Mouse (Mus musculus) ES-E14 (cell line): ENCODE results near the gene Foxb1. TPM values are rescaled to one million over a fixed set of nuclear protein-coding genes. Genes with fewer than 3 reads are reported as not detected.

Experiments
- DNase-seq: peaks from one replicate; pipeline ENCODE4 v3.0.0-alpha.2; 2013; ENCODE audit warnings: low read depth, low spot score
- H3K27ac ChIP-seq: 2 replicates; pipeline ENCODE4 v1.5.1; 2012; ENCODE audit warnings: low read depth, mild to moderate bottlenecking, low read length, moderate library complexity, mixed read lengths; ENCODE audit not compliant: poor library complexity, insufficient read depth, severe bottlenecking
- H3K36me3 ChIP-seq: 2 replicates; pipeline ENCODE4 v1.6.1; 2012; ENCODE audit warnings: mild to moderate bottlenecking, low read length, moderate library complexity, mixed read lengths; ENCODE audit not compliant: control insufficient read depth, poor library complexity, insufficient read depth, severe bottlenecking
- H3K4me1 ChIP-seq, 2 experiments: fragments of 150-350 bp in 1 of 2; sonication (generic) in 1 of 2; 2 replicates each; pipeline ENCODE4 v1.6.1; 2012; ENCODE audit warnings: low read length in 2 of 2, mild to moderate bottlenecking in 1 of 2, mixed read lengths in 1 of 2; ENCODE audit not compliant: control insufficient read depth in 2 of 2, insufficient read depth in 2 of 2, poor library complexity in 1 of 2
- H3K4me3 ChIP-seq, 2 experiments: fragments of 150-350 bp in 1 of 2; sonication (generic) in 1 of 2; 2 replicates each; pipeline ENCODE4 v1.5.1; 2012; ENCODE audit warnings: low read length in 2 of 2, low read depth in 1 of 2, mild to moderate bottlenecking in 1 of 2, mixed read lengths in 1 of 2; ENCODE audit not compliant: insufficient read depth in 1 of 2, poor library complexity in 1 of 2, severe bottlenecking in 1 of 2
- H3K9ac ChIP-seq: 2 replicates; pipeline ENCODE4 v1.6.1; 2012; ENCODE audit warnings: low read depth, mild to moderate bottlenecking, low read length, mixed read lengths; ENCODE audit not compliant: poor library complexity, insufficient read depth, severe bottlenecking
- H3K9me3 ChIP-seq: fragments of 150-350 bp; sonication (generic); 2 replicates; pipeline ENCODE4 v1.6.1; 2012; ENCODE audit warnings: low read depth, mild to moderate bottlenecking, low read length; ENCODE audit not compliant: control insufficient read depth, insufficient read depth
- CHD2 ChIP-seq: IDR thresholded peaks from 2 replicates; pipeline ENCODE4 v1.6.1; 2014; ENCODE audit warnings: mild to moderate bottlenecking, low read depth, low read length, inconsistent platforms
- HCFC1 ChIP-seq: IDR thresholded peaks from 2 replicates; pipeline ENCODE4 v1.6.1; 2012; ENCODE audit warnings: low read length, inconsistent platforms, borderline replicate concordance; ENCODE audit not compliant: insufficient read depth
- MAFK ChIP-seq: IDR thresholded peaks from 2 replicates; pipeline ENCODE4 v1.6.1; 2014; ENCODE audit warnings: mild to moderate bottlenecking, low read depth, low read length, inconsistent platforms; ENCODE audit not compliant: insufficient read depth
- ZC3H11A ChIP-seq: IDR thresholded peaks from 2 replicates; pipeline ENCODE4 v1.6.1; 2012; ENCODE audit warnings: low read depth, mild to moderate bottlenecking, inconsistent platforms, low read length, borderline replicate concordance
- ZNF384 ChIP-seq: IDR thresholded peaks from 2 replicates; pipeline ENCODE4 v1.6.1; 2012; ENCODE audit warnings: low read depth, low read length, inconsistent platforms
- in situ Hi-C, 2 experiments: fragments of 600-800 bp; cut with MboI; formaldehyde crosslinking; loops; one replicate each; pipeline ENCODE4 v1.15.1; 2025; ENCODE audit warnings: low sequenced_read_pairs in 2 of 2, inconsistent platforms in 1 of 2; ENCODE audit not compliant: unreplicated experiment in 2 of 2
- total RNA-seq: library from RNA; depleted of rRNA; stranded (reverse); fragments of 300-350 nt; gene quantifications from 2 replicates; pipeline ENCODE4 v1.2.3, GENCODE M21; 2012

The Foxb1 gene
- total RNA-seq, 1 experiment, result not detected

DNA sequence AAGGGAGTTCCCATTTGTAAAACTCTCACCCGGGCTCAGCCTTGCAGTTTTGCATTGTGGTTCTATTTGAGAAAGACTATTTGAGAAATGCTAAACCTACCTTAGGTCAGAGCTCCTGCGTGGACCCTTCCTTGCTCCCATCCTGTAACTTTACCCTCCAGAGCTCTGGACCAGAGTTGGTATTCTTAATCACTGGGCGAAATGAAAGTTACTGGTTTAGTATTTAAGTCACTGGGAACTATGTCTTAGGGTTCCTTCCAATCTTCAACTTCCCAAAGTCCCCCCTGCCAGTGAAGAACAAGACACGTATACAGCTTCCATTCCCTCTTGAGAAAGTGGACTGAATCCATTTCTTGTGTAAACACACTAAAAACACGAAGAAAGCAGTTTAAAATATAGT is 5.6 kb downstream of the Foxb1 start:
- Histone ChIP-seq H3K4me3 (no peak overlapping the region), H3K9ac (no peak overlapping the region), H3K9me3 (no peaks in the 10 kb centered on the region), H3K27ac (no peak overlapping the region), H3K4me1 (peaks cover 0 to 4% of the 10 kb centered on the region in 2 experiments; a peak in 1 of 4 replicates), H3K36me3 (no peaks in the 10 kb centered on the region)
- in situ Hi-C loops, result no loop called here
- no peak for DNase-seq
- TF ChIP-seq ZC3H11A (no peak), HCFC1 (no peak), CHD2 (no peak), ZNF384 (no peak), MAFK (no peak)

DNA sequence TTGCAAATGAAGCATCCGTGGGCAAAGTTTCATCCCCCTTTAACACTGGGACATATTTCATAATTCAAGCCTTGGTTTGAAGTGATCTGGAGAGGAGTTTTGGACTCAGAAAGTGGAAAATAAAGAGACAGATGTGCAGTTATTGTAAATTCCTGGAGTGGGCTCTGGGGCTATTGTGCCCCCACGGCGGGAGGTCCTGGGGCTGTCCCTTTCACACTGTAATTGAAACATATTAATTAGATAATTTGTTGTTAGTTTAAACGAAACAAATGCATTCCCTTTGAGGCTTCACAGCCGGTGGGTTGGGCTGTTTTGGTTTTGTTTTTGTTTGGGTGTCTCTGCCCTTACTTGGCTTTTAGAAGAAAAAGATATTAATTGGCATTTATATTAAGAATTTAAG is 6.0 kb downstream of the Foxb1 start:
- in situ Hi-C loops, result no loop called here
- Histone ChIP-seq H3K9ac (no peak overlapping the region), H3K4me3 (no peak overlapping the region), H3K36me3 (no peaks in the 10 kb centered on the region), H3K9me3 (no peaks in the 10 kb centered on the region), H3K27ac (no peak overlapping the region), H3K4me1 (peaks cover 0 to 4% of the 10 kb centered on the region in 2 experiments; a peak in 1 of 4 replicates)
- TF ChIP-seq CHD2, result no peak
- no peak for TF ChIP-seq ZNF384
- no peak for TF ChIP-seq MAFK
- no peak for TF ChIP-seq HCFC1
- no peak for TF ChIP-seq ZC3H11A
- no peak for DNase-seq

DNA sequence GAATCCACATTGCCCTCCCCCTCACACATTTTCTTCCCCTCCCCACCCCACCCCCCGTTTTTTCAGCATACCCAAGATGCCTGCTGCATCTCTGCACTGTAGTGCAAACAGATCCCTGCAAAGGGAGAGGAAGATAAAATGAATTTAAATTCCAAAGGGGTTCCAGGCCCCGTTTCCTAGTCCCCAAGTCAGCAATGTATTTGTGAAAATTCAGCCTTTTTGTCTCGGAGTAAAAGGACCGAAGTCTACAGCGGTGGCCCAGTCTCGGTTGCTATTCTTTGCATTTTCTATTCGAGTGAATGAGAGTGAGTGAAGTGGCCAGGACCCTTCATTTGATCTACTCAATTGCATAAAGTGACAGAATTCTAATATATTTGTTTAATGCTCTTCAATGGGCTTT is 6.4 kb downstream of the Foxb1 start:
- no peak overlapping the region for H3K4me3 ChIP-seq
- no peaks in the 10 kb centered on the region for H3K9me3 ChIP-seq
- H3K36me3 ChIP-seq, result no peaks in the 10 kb centered on the region
- peaks cover 0 to 2% of the 10 kb centered on the region in 2 experiments; a peak in 1 of 4 replicates for H3K4me1 ChIP-seq
- DNase-seq, result no peak
- in situ Hi-C loops, result no loop called here
- TF ChIP-seq ZNF384 (no peak), MAFK (no peak), ZC3H11A (no peak), CHD2 (no peak), HCFC1 (no peak)
- no peak overlapping the region for H3K9ac ChIP-seq
- H3K27ac ChIP-seq, result no peak overlapping the region

DNA sequence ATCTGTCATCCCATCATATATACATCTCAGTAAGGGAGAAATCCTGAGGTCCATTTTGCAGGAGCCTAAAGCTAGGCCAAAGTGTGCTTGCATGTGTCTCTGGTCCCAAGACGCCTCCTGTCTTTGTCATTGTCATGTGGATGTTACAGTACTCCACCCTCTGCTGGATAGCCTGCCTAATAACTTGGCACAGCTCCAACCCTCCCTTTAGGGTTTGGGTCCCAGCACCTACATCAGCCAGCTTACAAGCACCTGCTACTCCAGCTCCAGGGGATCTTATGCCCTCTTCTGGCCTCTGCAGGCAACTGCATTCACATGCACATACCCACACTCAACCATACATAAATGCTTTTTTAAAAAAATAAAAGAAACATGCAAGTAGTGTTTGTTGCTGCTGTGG is 12.8 kb downstream of the Foxb1 start:
- TF ChIP-seq HCFC1 (no peak), MAFK (no peak), ZC3H11A (peak; percentile 36; the same call in 1 of the 2 replicates), CHD2 (no peak), ZNF384 (no peak)
- Histone ChIP-seq H3K9ac (no peak overlapping the region), H3K4me1 (no peaks in the 10 kb centered on the region), H3K36me3 (no peaks in the 10 kb centered on the region), H3K27ac (no peak overlapping the region), H3K4me3 (no peak overlapping the region), H3K9me3 (no peaks in the 10 kb centered on the region)
- no peak for DNase-seq
- in situ Hi-C loops, result no loop called here

DNA sequence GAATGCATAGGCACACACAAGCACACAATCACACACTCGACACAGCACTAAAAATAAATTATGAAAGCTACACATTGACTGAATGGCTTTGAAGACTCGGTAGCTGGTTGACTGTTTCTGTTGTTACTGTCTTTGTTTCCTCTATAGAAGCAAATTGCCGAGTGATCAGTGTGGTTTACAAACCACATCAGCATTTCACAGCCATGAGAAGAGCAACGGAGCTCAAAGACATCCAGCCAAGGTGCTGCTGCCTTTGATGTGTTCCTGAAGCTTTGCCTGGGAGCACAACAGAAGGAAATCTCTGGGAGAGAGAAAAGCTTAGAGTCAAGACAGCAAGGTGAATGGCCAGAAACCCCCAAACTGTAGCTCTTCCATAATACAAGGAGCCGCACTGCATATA is 32.0 kb downstream of the Foxb1 start:
- Histone ChIP-seq H3K27ac (no peak overlapping the region), H3K9me3 (no peaks in the 10 kb centered on the region), H3K9ac (no peak overlapping the region), H3K4me3 (no peak overlapping the region), H3K36me3 (no peaks in the 10 kb centered on the region), H3K4me1 (no peaks in the 10 kb centered on the region)
- TF ChIP-seq ZC3H11A, result no peak
- TF ChIP-seq CHD2, result no peak
- TF ChIP-seq MAFK, result no peak
- no peak for TF ChIP-seq ZNF384
- TF ChIP-seq HCFC1, result no peak
- in situ Hi-C loops, result no loop called here
- DNase-seq, result no peak
